Mouse (Mus musculus) fibroblast of lung, adult 2 months (primary cell): Measurements from ENCODE around the gene Babam1.

Source experiments
- DNase-seq: peaks from one replicate; pipeline ENCODE4 v3.0.0-alpha.2; 2011; ENCODE audit warnings: low read depth

The Babam1 gene

DNA sequence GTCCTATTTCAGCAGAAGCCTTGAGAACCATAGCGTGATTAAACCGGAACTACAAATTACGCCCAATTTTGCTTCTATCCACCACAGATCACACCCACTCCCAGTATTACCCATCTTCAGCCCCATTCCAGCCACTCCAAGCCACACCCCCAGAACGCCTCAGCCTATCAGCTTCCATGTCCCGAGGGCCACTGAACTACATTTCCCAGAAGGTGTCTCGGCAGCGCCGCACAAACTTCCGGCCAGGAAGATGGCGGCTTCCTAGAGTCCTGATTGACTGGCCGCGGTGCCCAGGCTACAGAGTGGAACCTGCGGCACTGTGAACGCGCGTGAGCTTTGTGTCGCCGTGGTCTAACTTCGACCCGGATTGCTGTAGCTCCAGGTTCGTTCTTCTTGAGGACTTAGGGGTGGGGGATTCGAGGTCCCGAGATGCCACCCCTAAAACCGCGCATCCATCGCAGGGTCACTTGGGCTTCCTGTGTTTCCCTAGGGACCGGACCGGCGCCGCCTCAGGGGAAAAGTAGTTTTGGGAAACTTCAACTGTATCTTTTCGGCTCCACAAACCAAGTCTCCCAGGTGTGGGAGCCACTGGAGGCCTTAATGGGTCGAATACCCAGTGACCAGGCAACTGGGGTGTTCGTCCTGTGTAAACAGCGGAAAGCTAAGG lies at the start of gene Babam1:
Gene Babam1 (plus strand): TSS at position 223 of the 667 bp plus-strand sequence.
- peak; percentile 90 for DNase-seq

- DNase-seq, result no peak
Observed at GRCm38 (mm10) chr8:71351117-71351516, 45.5 kb upstream of the Babam1 start.

DNA sequence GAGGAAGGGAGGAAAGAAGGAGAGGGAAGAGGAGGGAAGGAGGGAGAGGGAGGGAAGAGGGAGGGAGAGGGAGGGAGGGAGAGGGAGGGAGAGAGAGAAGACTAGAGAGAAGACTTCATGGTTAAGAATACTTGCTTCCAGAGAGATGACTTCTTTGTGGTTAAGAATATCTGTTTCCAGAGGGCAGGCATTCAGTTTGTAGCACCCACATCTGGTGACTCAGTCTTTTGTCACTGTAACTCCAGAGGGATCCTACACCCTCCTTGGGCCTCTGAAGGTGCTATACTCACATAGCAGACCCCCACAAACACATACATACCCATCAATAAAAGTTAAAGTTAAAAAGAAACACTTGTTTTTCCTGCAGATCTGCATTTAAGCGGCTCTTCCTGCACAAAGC lies 45.1 kb upstream of the Babam1 start:
- no peak for DNase-seq

- DNase-seq, result no peak
Observed at GRCm38 (mm10) chr8:71358026-71358425, 38.6 kb upstream of the Babam1 start.

DNA sequence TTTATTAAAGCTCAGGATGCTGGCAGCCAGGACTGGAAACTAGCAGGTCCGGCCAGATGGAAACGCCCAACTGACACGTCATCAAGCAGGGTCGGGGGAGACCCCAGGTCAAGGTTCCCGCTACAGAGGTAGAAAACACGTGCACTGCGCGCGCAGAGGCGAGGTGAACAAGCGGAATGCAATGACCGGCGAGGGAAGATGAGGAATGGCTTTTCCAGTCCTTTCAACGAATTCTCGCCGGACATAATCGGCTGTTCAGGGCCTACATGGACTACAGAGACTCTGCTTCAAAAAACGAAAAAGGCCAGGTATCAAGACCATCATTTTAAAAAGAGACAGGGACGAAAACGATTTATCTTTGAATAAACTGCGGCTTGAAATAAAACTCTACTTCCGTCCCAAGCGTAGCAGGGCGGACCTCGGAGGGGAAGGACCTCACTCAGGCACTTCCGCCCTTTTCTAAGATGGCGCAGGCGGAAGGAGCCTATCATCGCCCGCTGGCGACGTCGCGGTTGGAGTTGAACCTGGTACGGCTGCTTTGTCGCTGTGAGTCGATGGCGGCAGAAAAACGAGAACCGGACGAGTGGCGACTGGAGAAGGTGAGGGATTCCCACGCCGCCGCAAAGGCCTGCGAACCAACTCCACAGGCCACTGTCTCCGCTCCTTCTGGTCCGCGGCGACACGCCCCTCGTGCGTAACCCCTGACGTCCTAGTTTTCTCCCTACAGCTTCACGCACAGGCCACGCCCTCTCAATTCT lies 29.7 kb upstream of the Babam1 start, which contains the start of gene Use1:
Gene Use1 (plus strand): TSS at position 78 of the 758 bp plus-strand sequence.
- DNase-seq, result peak; percentile 85

GRCm38 (mm10) chr8:71367529-71368176 lies 29.0 kb upstream of the Babam1 start:
- DNase-seq, result no peak

GRCm38 (mm10) chr8:71368366-71368765 lies 28.3 kb upstream of the Babam1 start:
- no peak for DNase-seq

DNA sequence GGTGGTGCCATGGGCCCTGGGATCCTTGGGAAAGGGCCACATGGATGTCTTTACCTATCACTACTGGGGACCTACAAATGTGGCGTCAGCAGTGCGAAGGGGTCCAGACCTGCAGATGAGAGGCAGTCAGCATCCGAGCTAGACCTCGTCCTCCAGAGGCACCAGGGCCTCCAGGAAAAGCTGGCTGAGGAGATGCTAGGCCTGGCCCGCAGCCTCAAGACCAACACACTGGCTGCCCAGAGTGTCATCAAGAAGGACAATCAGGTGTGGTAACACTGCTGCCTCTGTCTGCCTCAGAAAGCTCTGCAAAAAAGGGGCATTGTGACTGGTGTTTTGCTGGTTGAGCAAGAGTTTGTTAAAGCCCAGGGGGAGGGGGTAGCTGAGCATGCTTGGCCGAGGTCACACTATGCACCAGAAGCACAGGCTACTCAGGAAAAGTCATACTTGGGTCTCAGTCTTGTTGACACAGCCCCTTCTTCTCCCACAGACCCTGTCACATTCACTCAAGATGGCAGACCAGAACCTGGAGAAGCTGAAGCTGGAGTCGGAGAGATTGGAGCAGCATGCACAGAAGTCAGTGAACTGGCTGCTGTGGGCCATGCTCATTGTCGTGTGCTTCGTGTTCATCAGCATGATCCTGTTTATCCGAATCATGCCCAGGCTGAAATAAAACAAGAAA lies 27.5 kb upstream of the Babam1 start:
- no peak for DNase-seq

- DNase-seq, result no peak
Observed at GRCm38 (mm10) chr8:71370711-71371235, 25.9 kb upstream of the Babam1 start.

- DNase-seq, result peak; percentile 92
Observed at GRCm38 (mm10) chr8:71371236-71371848, 25.3 kb upstream of the Babam1 start, which contains the start of gene Ocel1. Ocel1 (plus strand) TSS chr8:71371298.

DNA sequence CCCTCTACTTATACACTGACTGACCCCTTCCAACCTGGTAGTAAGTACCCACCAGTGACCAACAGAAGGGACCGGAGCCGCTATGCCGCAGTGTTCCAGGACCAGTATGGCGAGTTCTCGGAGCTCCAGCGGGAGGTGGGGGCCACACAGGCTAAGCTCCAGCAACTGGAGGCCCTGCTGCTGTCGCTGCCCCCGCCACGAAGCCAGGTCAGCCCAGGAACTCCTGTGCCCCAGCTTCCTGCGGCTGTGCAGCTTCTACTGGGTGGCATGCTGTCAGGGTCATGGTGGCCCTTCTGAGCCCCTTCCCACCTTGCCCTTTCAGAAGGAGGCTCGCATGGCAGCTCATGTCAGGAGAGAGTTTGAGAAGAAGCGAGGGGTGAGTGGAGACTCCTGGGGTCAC lies 24.2 kb upstream of the Babam1 start:
- no peak for DNase-seq

DNA sequence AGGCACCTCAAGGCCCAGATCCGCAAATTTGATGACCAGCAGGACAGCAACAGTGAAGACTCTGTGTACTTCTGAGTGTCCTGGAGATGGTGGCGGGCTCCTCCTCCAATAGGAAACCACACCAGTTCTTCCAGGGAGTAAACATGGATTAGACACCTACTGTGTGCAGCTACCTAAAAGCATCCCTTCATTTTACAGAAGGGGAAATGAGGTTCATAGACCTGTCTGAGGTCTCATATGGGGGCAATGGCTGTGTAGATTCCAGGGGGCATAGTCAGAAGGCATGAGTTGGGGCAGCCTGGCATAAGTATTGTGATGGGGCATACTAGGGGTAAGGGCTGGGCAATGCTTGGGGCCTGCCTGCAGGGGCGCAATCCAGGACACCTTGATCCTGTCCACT lies 23.7 kb upstream of the Babam1 start:
- DNase-seq, result no peak

GRCm38 (mm10) chr8:71374616-71375206 lies 21.9 kb upstream of the Babam1 start:
- DNase-seq, result no peak

- DNase-seq, result no peak
Observed at GRCm38 (mm10) chr8:71375581-71376422, 20.9 kb upstream of the Babam1 start.

GRCm38 (mm10) chr8:71376423-71377030 lies 20.1 kb upstream of the Babam1 start:
- DNase-seq, result no peak

DNA sequence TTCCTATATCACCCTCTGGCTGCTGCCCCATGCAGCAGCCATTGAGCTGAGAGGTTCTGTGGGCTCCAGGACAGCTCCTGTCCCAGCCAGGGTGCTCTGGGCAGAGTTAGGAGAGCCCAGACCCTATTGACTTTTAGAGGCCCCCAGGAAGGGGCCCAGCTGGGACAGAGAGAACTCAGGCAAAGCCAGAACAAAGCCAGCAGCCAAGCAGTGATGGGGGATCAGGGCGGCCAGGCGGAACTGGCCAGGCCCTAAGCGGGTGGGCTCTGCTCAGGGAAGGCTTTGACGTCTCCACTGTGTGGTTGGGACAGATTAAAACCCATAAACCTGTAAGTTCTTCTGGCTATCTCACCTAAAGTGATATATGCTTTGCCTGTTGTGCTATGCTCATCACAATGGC lies 17.7 kb upstream of the Babam1 start:
- DNase-seq, result no peak

- no peak for DNase-seq
Observed at GRCm38 (mm10) chr8:71379512-71380075, 17.1 kb upstream of the Babam1 start.

GRCm38 (mm10) chr8:71380178-71381171 lies 16.2 kb upstream of the Babam1 start:
- DNase-seq, result no peak
